Mouse (Mus musculus): ENCODE measurements at regions not wholly inside any gene's neighbourhood (a gene's known extent, or its start where the extent isn't known, plus 50 kb on each side); places are given as distances from the start of the nearest gene placed in this dataset.

GRCm38 (mm10) chr1:126980311-126980710 lies 149.7 kb upstream of the Nckap5 start:
- WGBS: 94% methylated on average over 14 of the region's 14 CpGs

GRCm38 (mm10) chr1:126973871-126974270 lies 143.3 kb upstream of the Nckap5 start:
- Histone ChIP-seq H3K4me3 (ENCODE audit: low read length) (no peak overlapping the region), H3K9ac (ENCODE audit: low read depth, low read length) (no peak overlapping the region), H3K9me3 (ENCODE audit: control insufficient read depth, low read length) (no peaks in the 10 kb centered on the region), H3K4me2 (replicated peaks; ENCODE audit: low read depth, low read length) (no peak overlapping the region), H3K36me3 (ENCODE audit: control insufficient read depth, insufficient read depth, low read length) (no peaks in the 10 kb centered on the region), H3K27ac (ENCODE audit: low read depth, low read length) (no peak overlapping the region), H3K4me1 (ENCODE audit: control insufficient read depth, insufficient read depth, low read length) (no peaks in the 10 kb centered on the region), H3K27me3 (ENCODE audit: control insufficient read depth, insufficient read depth, low read length) (no peaks in the 10 kb centered on the region)
- WGBS: 85% methylated on average over 1 of the region's 1 CpGs
- ATAC-seq (ENCODE audit: low FRiP score, low TSS enrichment): no peak

More at GRCm38 (mm10) chr1:126980311-126980710, 149.7 kb upstream of the Nckap5 start:
- Histone ChIP-seq H3K4me1 (ENCODE audit: control insufficient read depth, insufficient read depth, low read length) (no peaks in the 10 kb centered on the region), H3K9me3 (ENCODE audit: control insufficient read depth, low read length) (no peaks in the 10 kb centered on the region), H3K27ac (ENCODE audit: low read depth, low read length) (no peak overlapping the region), H3K9ac (ENCODE audit: low read depth, low read length) (no peak overlapping the region), H3K4me3 (ENCODE audit: low read length) (no peak overlapping the region), H3K27me3 (ENCODE audit: control insufficient read depth, insufficient read depth, low read length) (no peaks in the 10 kb centered on the region), H3K36me3 (ENCODE audit: control insufficient read depth, insufficient read depth, low read length) (no peaks in the 10 kb centered on the region), H3K4me2 (replicated peaks; ENCODE audit: low read depth, low read length) (no peak overlapping the region)
- ATAC-seq (ENCODE audit: low FRiP score, low TSS enrichment): no peak

GRCm38 (mm10) chr1:126971777-126972421 lies 141.3 kb upstream of the Nckap5 start:
- Histone ChIP-seq H3K36me3 (ENCODE audit: control insufficient read depth, insufficient read depth, low read length) (no peaks in the 10 kb centered on the region), H3K4me2 (replicated peaks; ENCODE audit: low read depth, low read length) (no peak overlapping the region), H3K9me3 (ENCODE audit: control insufficient read depth, low read length) (no peaks in the 10 kb centered on the region), H3K4me3 (ENCODE audit: low read length) (no peak overlapping the region), H3K27me3 (ENCODE audit: control insufficient read depth, insufficient read depth, low read length) (no peaks in the 10 kb centered on the region), H3K4me1 (ENCODE audit: control insufficient read depth, insufficient read depth, low read length) (no peaks in the 10 kb centered on the region), H3K9ac (ENCODE audit: low read depth, low read length) (no peak overlapping the region), H3K27ac (ENCODE audit: low read depth, low read length) (no peak overlapping the region)
- 36% methylated on average over 10 of the region's 10 CpGs for WGBS
- no peak for ATAC-seq (ENCODE audit: low FRiP score, low TSS enrichment)

- Histone ChIP-seq H3K9ac (ENCODE audit: low read depth, low read length) (no peak overlapping the region), H3K27ac (ENCODE audit: low read depth, low read length) (no peak overlapping the region), H3K4me3 (ENCODE audit: low read length) (no peak overlapping the region), H3K4me1 (ENCODE audit: control insufficient read depth, insufficient read depth, low read length) (no peaks in the 10 kb centered on the region), H3K36me3 (ENCODE audit: control insufficient read depth, insufficient read depth, low read length) (no peaks in the 10 kb centered on the region), H3K9me3 (ENCODE audit: control insufficient read depth, low read length) (no peaks in the 10 kb centered on the region), H3K27me3 (ENCODE audit: control insufficient read depth, insufficient read depth, low read length) (no peaks in the 10 kb centered on the region), H3K4me2 (replicated peaks; ENCODE audit: low read depth, low read length) (no peak overlapping the region)
- 79% methylated on average over 1 of the region's 1 CpGs for WGBS
- no peak for ATAC-seq (ENCODE audit: low FRiP score, low TSS enrichment)
Measured at GRCm38 (mm10) chr1:126971118-126971517, 140.5 kb upstream of the Nckap5 start.

GRCm38 (mm10) chr1:126966394-126966793 lies 135.8 kb upstream of the Nckap5 start:
- H3K4me2 ChIP-seq (replicated peaks; ENCODE audit: low read depth, low read length): no peak overlapping the region
- H3K4me3 ChIP-seq (ENCODE audit: low read length): no peak overlapping the region
- H3K9me3 ChIP-seq (ENCODE audit: control insufficient read depth, low read length): no peaks in the 10 kb centered on the region
- no peak overlapping the region for H3K9ac ChIP-seq (ENCODE audit: low read depth, low read length)
- no peak overlapping the region for H3K27ac ChIP-seq (ENCODE audit: low read depth, low read length)
- no peaks in the 10 kb centered on the region for H3K36me3 ChIP-seq (ENCODE audit: control insufficient read depth, insufficient read depth, low read length)
- H3K4me1 ChIP-seq (ENCODE audit: control insufficient read depth, insufficient read depth, low read length): no peaks in the 10 kb centered on the region
- no peak for ATAC-seq (ENCODE audit: low FRiP score, low TSS enrichment)
- H3K27me3 ChIP-seq (ENCODE audit: control insufficient read depth, insufficient read depth, low read length): no peaks in the 10 kb centered on the region

- H3K4me2 ChIP-seq (replicated peaks; ENCODE audit: low read depth, low read length): no peak overlapping the region
- no peak for ATAC-seq (ENCODE audit: low FRiP score, low TSS enrichment)
- H3K4me3 ChIP-seq (ENCODE audit: low read length): no peak overlapping the region
- no peaks in the 10 kb centered on the region for H3K4me1 ChIP-seq (ENCODE audit: control insufficient read depth, insufficient read depth, low read length)
- no peaks in the 10 kb centered on the region for H3K27me3 ChIP-seq (ENCODE audit: control insufficient read depth, insufficient read depth, low read length)
- no peak overlapping the region for H3K9ac ChIP-seq (ENCODE audit: low read depth, low read length)
- H3K27ac ChIP-seq (ENCODE audit: low read depth, low read length): no peak overlapping the region
- 62% methylated on average over 12 of the region's 12 CpGs for WGBS
- no peaks in the 10 kb centered on the region for H3K36me3 ChIP-seq (ENCODE audit: control insufficient read depth, insufficient read depth, low read length)
- no peaks in the 10 kb centered on the region for H3K9me3 ChIP-seq (ENCODE audit: control insufficient read depth, low read length)
Measured at GRCm38 (mm10) chr1:126955839-126956720, 125.5 kb upstream of the Nckap5 start.

GRCm38 (mm10) chr1:126947860-126948259 lies 117.3 kb upstream of the Nckap5 start:
- Histone ChIP-seq H3K27ac (ENCODE audit: low read depth, low read length) (no peak overlapping the region), H3K9ac (ENCODE audit: low read depth, low read length) (no peak overlapping the region), H3K4me3 (ENCODE audit: low read length) (no peak overlapping the region), H3K4me1 (ENCODE audit: control insufficient read depth, insufficient read depth, low read length) (no peaks in the 10 kb centered on the region), H3K36me3 (ENCODE audit: control insufficient read depth, insufficient read depth, low read length) (no peaks in the 10 kb centered on the region), H3K27me3 (ENCODE audit: control insufficient read depth, insufficient read depth, low read length) (no peaks in the 10 kb centered on the region), H3K9me3 (ENCODE audit: control insufficient read depth, low read length) (peaks cover 2% of the 10 kb centered on the region; the same call in 1 of the 2 replicates), H3K4me2 (replicated peaks; ENCODE audit: low read depth, low read length) (no peak overlapping the region)
- 91% methylated on average over 1 of the region's 1 CpGs for WGBS
- no peak for ATAC-seq (ENCODE audit: low FRiP score, low TSS enrichment)

- ATAC-seq (ENCODE audit: low FRiP score, low TSS enrichment): 0 out of 2 replicates have a peak, but pooled peaks have one; percentile 28
- H3K4me2 ChIP-seq (replicated peaks; ENCODE audit: low read depth, low read length): no peak overlapping the region
- 42% methylated on average over 4 of the region's 4 CpGs for WGBS
Measured at GRCm38 (mm10) chr1:126932658-126933057, 102.1 kb upstream of the Nckap5 start.

GRCm38 (mm10) chr1:126931754-126932153 lies 101.2 kb upstream of the Nckap5 start:
- Histone ChIP-seq H3K4me3 (ENCODE audit: low read length) (no peak overlapping the region), H3K27me3 (ENCODE audit: control insufficient read depth, insufficient read depth, low read length) (no peaks in the 10 kb centered on the region), H3K4me2 (replicated peaks; ENCODE audit: low read depth, low read length) (no peak overlapping the region), H3K9me3 (ENCODE audit: control insufficient read depth, low read length) (no peaks in the 10 kb centered on the region), H3K9ac (ENCODE audit: low read depth, low read length) (no peak overlapping the region), H3K4me1 (ENCODE audit: control insufficient read depth, insufficient read depth, low read length) (no peaks in the 10 kb centered on the region), H3K36me3 (ENCODE audit: control insufficient read depth, insufficient read depth, low read length) (no peaks in the 10 kb centered on the region), H3K27ac (ENCODE audit: low read depth, low read length) (no peak overlapping the region)
- ATAC-seq (ENCODE audit: low FRiP score, low TSS enrichment): 0 out of 2 replicates have a peak, but pooled peaks have one; percentile 16
- WGBS: 5% methylated on average over 6 of the region's 6 CpGs

More at GRCm38 (mm10) chr1:126932658-126933057, 102.1 kb upstream of the Nckap5 start:
- Histone ChIP-seq H3K4me1 (ENCODE audit: control insufficient read depth, insufficient read depth, low read length) (no peaks in the 10 kb centered on the region), H3K9ac (ENCODE audit: low read depth, low read length) (no peak overlapping the region), H3K4me3 (ENCODE audit: low read length) (no peak overlapping the region), H3K36me3 (ENCODE audit: control insufficient read depth, insufficient read depth, low read length) (no peaks in the 10 kb centered on the region), H3K27me3 (ENCODE audit: control insufficient read depth, insufficient read depth, low read length) (no peaks in the 10 kb centered on the region), H3K27ac (ENCODE audit: low read depth, low read length) (no peak overlapping the region), H3K9me3 (ENCODE audit: control insufficient read depth, low read length) (no peaks in the 10 kb centered on the region)

Measured in kidney, embryonic 14.5 days (tissue).